Mouse (Mus musculus) naive thymus-derived CD4-positive, alpha-beta T cell, adult 5 months (primary cell): ENCODE results near the gene Mif. TPM values are rescaled to one million over a fixed set of nuclear protein-coding genes. Genes with fewer than 3 reads are reported as not detected.

ENCODE experiments used
- polyA plus RNA-seq: library from polyadenylated mRNA; unstranded; fragments of 100-300 nt; shearing (Covaris generic); gene quantifications from one replicate; pipeline ENCODE4 v1.2.1, GENCODE M21; 2017

Gene Mif
- 489 TPM for polyA plus RNA-seq

DNA sequence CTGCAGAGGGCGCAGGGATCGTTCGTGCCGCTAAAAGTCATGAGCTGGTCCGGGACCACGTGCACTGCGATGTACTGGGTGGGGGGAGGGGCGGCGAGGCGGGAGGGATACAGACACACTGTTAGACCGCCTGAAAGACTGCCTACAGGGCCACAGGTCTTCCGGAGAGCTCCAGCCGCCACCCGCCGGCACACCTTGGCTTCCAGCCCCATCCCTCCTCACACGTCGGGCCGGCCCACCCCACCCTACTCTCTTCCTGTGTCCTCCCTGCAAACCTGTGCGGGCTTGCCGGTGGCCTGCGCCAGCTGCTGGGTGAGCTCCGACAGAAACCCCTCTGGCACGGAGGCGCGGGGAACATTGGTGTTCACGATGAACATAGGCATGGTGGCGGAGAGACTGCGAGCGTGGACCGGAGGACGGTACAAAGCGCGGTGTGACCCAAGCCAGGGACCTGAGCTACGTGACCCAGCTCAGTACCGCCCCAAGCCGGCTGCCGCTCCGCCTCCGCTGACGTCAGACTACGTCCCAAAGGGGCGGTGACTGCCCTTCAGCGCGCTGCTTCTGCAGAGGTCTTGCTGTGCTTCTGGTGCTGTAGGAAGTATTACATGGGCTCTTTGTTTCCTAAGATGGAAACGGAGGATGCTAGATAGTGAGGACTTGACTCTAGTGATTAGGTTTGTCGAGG lies at the start of gene Mif:
Mif (minus strand) TSS at position 455 of the 685 bp plus-strand sequence.

DNA sequence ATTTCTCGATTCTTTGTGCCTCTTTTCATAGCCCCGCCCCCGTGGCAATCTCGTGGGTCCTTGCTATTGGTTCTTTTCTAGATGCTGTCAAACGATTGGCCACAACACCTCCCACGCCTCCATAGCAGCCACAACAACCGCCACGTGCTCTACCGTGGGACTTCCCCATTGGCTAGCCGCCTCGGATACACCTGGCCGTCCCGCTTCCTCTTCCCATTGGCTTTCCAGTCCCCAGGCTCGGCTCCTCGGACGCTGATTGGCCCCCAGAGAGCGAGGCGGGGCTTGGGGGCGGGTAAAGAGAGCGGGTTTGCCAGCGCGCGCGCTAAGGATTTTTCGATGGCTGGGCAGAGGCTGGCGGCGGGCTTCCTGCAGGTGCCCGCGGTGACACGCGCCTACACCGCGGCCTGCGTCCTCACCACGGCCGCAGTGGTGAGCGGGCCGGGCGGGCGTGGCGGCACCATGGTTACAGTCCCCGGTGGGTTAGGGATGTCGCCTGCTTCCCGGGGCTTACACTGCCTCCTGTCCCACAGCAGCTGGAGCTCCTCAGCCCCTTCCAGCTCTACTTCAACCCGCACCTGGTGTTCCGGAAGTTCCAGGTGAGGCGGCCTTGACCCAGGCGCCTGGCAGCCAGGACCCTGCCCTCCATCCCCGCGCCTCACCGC lies 33.2 kb upstream of the Mif start, which contains the start of gene Derl3:
Derl3 (plus strand) TSS at position 325 of the 662 bp plus-strand sequence.

DNA sequence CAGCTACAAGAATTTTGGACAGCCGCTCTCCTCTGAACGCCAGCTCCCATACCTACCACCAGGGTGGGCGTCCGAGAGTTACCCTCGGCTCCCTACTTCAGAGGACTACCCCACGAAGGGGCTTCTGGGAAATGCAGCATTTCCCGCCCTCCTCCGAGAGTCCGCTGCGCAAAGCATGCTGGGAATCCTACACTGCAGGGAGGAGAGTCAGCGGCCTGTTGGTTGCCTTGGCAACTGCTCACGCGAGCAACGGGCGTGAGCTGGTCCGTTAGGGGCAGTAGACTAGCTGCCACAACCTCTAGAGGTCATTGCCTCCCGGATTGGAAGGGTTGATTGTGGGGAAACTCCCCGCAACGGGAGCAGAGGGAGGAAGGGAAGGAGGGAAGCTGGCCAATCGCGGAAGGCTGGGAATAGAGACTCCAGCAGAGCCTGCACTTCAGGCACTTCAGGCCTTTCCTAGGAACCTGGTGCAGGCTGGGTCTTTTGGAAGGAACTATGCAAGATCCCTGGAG lies 22.7 kb downstream of the Mif start, which contains the start of gene Gstt2:
Gstt2 (minus strand) TSS at position 177 of the 512 bp plus-strand sequence.

DNA sequence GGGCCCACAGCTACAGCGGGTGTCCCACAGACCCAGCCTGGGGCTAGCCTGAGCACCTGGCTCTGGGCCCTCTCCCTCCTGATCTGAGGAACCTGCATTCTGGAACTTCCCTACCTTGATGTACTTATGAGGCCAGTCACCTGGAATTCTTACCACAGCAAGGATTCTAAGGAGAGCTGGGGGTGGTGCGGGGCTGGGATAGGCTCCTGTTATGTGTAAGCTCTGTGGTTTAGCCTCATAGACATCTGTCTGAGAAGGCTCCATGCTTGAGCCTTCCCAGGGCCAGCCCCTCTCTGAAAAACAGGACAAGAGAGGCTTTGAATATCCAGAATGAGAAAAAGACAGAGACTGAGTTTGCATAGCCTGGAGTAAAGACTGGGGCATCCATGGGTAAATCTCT lies 37.6 kb downstream of the Mif start, which contains the start of gene Gstt4:
Gstt4 (minus strand) TSS at position 101 of the 400 bp plus-strand sequence.

Other genes starting within 250 kb of the Mif start
- 0.93 TPM for gene Susd2, start 216.2 kb downstream of the Mif start, polyA plus RNA-seq
- gene Cabin1, start 95.9 kb downstream of the Mif start, polyA plus RNA-seq: 50.0 TPM
- gene Ddt, start 86.8 kb downstream of the Mif start, polyA plus RNA-seq: 32.2 TPM
- not detected for gene Gm20441, start 79.3 kb downstream of the Mif start, polyA plus RNA-seq
- not detected for gene Gstt3, start 78.8 kb downstream of the Mif start, polyA plus RNA-seq
- gene Gstt1, start 61.7 kb downstream of the Mif start, polyA plus RNA-seq: not detected
- not detected for gene Gstt4, start 37.7 kb downstream of the Mif start, polyA plus RNA-seq
- 20.8 TPM for gene Gstt2, start 22.8 kb downstream of the Mif start, polyA plus RNA-seq
- 1.7 TPM for gene Derl3, start 33.2 kb upstream of the Mif start, polyA plus RNA-seq
- 44.5 TPM for gene Smarcb1, start 61.4 kb upstream of the Mif start, polyA plus RNA-seq
- 39.1 TPM for gene Chchd10, start 72.9 kb upstream of the Mif start, polyA plus RNA-seq
- 1.9 TPM for gene Mmp11, start 76.3 kb upstream of the Mif start, polyA plus RNA-seq
- not detected for gene Gm867, start 80.4 kb upstream of the Mif start, polyA plus RNA-seq
- not detected for gene Vpreb3, start 82.8 kb upstream of the Mif start, polyA plus RNA-seq
- gene Gm5134, start 94.3 kb upstream of the Mif start, polyA plus RNA-seq: 1.3 TPM
- 25.8 TPM for gene Zfp280b, start 172.4 kb upstream of the Mif start, polyA plus RNA-seq